Mouse (Mus musculus): ENCODE data around the gene Kank2. TPM values are rescaled to one million over a fixed set of nuclear protein-coding genes. Genes with fewer than 3 reads are reported as not detected.

Kank2 gene
- polyA plus RNA-seq, 1 experiment from 2014 or later, result 6.1 TPM

DNA sequence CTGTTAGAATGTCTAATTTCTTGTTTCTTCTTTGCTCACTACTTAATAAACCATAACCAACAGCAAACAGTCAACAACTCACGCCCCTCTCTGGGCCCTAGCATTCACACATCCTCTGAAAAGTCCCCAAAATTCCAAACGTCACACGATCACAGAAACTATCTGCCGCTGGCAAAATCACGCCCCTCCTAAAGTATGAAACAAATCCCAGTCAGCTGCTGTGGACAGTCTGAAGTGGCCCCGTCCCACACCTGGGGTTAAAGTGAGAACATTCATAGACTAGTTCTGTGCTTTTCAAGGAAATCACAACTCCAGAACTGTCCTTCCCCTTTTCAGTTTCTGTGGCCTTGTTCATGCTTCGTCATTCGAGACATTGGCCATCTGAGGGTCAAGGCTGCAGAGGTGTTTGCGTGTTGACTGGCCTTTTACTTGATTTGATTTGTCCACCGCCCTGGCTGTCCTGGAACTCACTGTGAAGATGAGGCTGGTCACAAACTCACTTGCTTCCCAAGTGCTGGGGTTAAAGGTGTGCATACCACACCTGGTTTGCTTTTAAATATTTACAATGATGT is 70.2 kb downstream of the Kank2 start:
- Histone ChIP-seq H3K4me3 (ENCODE audit: low read depth, low read length) (no peak overlapping the region), H3K4me2 (ENCODE audit: low read depth, low read length) (no peak overlapping the region), H3K9ac (replicated peaks; ENCODE audit: low read length) (no peak overlapping the region), H3K9me3 (replicated peaks; ENCODE audit: control insufficient read depth, low read length) (no peaks in the 10 kb centered on the region), H3K4me1 (ENCODE audit: control insufficient read depth, insufficient read depth, low read length) (peaks cover 3% of the 10 kb centered on the region; the same call in 1 of the 2 replicates), H3K27me3 (ENCODE audit: control insufficient read depth, insufficient read depth, low read length) (no peaks in the 10 kb centered on the region), H3K27ac (replicated peaks; ENCODE audit: low read depth, low read length) (no peak overlapping the region), H3K36me3 (replicated peaks; ENCODE audit: control insufficient read depth, insufficient read depth, low read depth, low read length) (peaks cover 9% of the 10 kb centered on the region)
- DNase-seq (ENCODE audit: low spot score) (no peak), ATAC-seq (replicated peaks; ENCODE audit: insufficient number of reproducible peaks, low FRiP score, low TSS enrichment, low read depth) (no peak)
- WGBS, result 89% methylated on average over 10 of the region's 10 CpGs

DNA sequence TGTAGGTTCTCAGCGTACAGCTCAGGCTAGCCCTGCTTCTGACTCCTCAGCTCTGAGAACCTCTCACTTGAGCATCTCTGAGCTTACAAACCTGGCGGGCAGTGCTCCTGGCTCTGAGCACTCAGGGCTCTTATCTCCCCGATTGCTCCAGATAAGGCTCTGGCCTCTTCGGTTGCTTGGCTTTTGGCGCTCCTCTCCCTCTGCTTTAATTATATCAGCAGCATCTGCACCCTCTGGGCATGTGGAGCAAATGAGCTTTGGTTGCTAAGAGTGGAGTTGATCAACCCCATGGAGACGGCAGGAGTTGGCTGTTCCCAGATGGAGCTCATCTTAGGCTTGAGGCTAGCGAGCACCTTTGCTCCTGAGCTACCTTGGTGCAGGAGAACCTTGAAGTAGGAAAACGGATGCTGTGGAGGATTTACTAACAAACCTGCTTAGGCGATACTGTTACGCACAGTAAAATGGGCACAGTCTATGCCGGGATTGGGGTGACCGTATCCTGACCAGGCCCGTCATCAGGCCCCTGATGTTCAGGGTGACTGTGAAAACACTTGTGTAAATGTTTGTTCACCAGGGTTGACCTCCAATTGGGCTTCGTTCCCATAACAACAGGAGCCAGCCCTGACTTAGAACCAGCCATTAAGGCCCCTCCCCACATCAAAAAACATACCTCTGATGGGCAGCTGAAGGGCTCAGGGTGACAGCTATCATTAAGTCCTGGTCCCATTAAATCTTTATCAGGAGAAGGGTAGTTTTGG is 72.1 kb downstream of the Kank2 start:
- whole genome bisulfite sequencing, result 76% methylated on average over 14 of the region's 14 CpGs
- Histone ChIP-seq H3K27me3 (ENCODE audit: control insufficient read depth, insufficient read depth, low read length) (no peaks in the 10 kb centered on the region), H3K27ac (replicated peaks; ENCODE audit: low read depth, low read length) (no peak overlapping the region), H3K9ac (replicated peaks; ENCODE audit: low read length) (no peak overlapping the region), H3K9me3 (replicated peaks; ENCODE audit: control insufficient read depth, low read length) (no peaks in the 10 kb centered on the region), H3K4me3 (ENCODE audit: low read depth, low read length) (no peak overlapping the region), H3K4me2 (ENCODE audit: low read depth, low read length) (0 out of 2 replicates have a peak overlapping the region, but pooled peaks have one; percentile 7), H3K4me1 (ENCODE audit: control insufficient read depth, insufficient read depth, low read length) (peaks cover 3% of the 10 kb centered on the region; the same call in 1 of the 2 replicates), H3K36me3 (replicated peaks; ENCODE audit: control insufficient read depth, insufficient read depth, low read depth, low read length) (no peaks in the 10 kb centered on the region; the same call in none of the 2 replicates)
- ATAC-seq (replicated peaks; ENCODE audit: insufficient number of reproducible peaks, low FRiP score, low TSS enrichment, low read depth), result no peak
- DNase-seq (ENCODE audit: low spot score), result no peak

DNA sequence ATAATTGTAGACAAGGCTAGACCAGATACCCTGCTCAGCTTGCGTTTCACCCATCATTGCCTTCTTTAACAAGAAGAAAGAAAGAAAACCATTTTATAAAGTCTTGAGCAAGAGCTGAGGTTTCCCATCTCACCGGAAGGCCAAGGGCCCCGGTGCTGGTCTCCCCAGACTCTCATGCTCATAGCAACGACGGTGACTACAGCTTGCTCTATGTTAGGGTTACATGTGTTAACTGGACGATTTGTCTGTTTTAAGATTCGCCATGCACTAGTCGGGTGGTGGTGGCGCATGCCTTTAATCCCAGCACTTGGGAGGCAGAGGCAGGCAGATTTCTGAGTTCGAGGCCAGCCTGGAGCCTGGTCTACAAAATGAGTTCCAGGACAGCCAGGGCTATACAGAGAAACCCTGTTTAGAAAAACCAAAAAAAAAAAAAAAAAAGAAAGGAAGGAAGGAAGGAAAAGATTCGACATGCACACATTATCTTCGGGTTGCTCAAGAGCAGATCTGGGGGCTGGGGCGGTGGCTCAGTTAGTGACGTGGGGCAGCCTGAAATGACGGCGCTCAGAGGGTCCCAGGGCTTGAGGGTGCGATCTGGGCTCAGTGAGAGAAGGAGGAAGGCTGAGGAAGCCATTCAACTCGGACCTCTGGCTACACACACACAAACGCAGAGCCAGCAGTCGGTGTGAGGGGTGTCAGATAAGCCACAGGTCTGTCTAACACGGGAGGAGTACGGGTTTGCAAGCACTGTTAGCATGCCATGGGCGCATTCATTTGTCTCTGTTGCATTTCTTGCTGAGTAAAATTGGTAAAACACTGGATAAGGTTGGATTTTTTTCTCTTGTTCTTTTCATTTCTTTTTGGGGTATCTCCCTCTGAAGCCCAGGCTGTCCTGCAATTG is 73.1 kb downstream of the Kank2 start:
- Histone ChIP-seq H3K4me1 (ENCODE audit: control insufficient read depth, insufficient read depth, low read length) (peaks cover 3% of the 10 kb centered on the region; the same call in 1 of the 2 replicates), H3K9ac (replicated peaks; ENCODE audit: low read length) (no peak overlapping the region; the same call in 1 of the 2 replicates), H3K4me2 (ENCODE audit: low read depth, low read length) (peak overlapping the region; percentile 59), H3K27me3 (ENCODE audit: control insufficient read depth, insufficient read depth, low read length) (no peaks in the 10 kb centered on the region), H3K27ac (replicated peaks; ENCODE audit: low read depth, low read length) (no peak overlapping the region), H3K36me3 (replicated peaks; ENCODE audit: control insufficient read depth, insufficient read depth, low read depth, low read length) (no peaks in the 10 kb centered on the region; the same call in none of the 2 replicates), H3K4me3 (ENCODE audit: low read depth, low read length) (peak overlapping the region; percentile 75), H3K9me3 (replicated peaks; ENCODE audit: control insufficient read depth, low read length) (no peaks in the 10 kb centered on the region)
- WGBS, result 88% methylated on average over 23 of the region's 23 CpGs
- ATAC-seq (replicated peaks; ENCODE audit: insufficient number of reproducible peaks, low FRiP score, low TSS enrichment, low read depth) (no peak), DNase-seq (ENCODE audit: low spot score) (no peak)

DNA sequence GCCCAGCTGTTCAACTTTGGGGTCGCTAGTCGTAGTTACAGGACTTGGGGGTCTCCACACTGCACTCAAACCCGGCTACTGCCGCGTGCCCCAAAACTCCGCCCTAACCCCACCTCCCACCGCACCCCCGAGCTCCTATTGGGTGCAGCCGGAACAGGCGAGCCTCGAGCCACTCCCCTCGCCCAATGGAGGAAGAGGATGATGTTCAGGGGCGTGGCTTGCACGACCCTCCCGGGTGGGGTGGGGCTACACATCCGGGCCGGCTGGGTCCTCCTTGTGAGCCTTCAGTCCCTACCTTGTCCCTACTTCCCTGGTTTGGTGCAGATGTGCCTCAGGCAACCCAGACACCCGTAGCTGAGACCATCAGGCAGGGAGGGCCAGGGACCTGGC is 74.4 kb downstream of the Kank2 start:
- ATAC-seq (replicated peaks; ENCODE audit: insufficient number of reproducible peaks, low FRiP score, low TSS enrichment, low read depth) (peak; percentile 94), DNase-seq (ENCODE audit: low spot score) (peak; percentile 98)
- WGBS, result 1% methylated on average over 18 of the region's 18 CpGs
- Histone ChIP-seq H3K27me3 (ENCODE audit: control insufficient read depth, insufficient read depth, low read length) (no peaks in the 10 kb centered on the region), H3K9me3 (replicated peaks; ENCODE audit: control insufficient read depth, low read length) (no peaks in the 10 kb centered on the region), H3K4me2 (ENCODE audit: low read depth, low read length) (peak overlapping the region; percentile 59), H3K9ac (replicated peaks; ENCODE audit: low read length) (peak overlapping the region; percentile 79), H3K4me3 (ENCODE audit: low read depth, low read length) (peak overlapping the region; percentile 75), H3K27ac (replicated peaks; ENCODE audit: low read depth, low read length) (peak overlapping the region; percentile 93), H3K4me1 (ENCODE audit: control insufficient read depth, insufficient read depth, low read length) (peaks cover 3% of the 10 kb centered on the region; the same call in 1 of the 2 replicates), H3K36me3 (replicated peaks; ENCODE audit: control insufficient read depth, insufficient read depth, low read depth, low read length) (no peaks in the 10 kb centered on the region; the same call in none of the 2 replicates)

DNA sequence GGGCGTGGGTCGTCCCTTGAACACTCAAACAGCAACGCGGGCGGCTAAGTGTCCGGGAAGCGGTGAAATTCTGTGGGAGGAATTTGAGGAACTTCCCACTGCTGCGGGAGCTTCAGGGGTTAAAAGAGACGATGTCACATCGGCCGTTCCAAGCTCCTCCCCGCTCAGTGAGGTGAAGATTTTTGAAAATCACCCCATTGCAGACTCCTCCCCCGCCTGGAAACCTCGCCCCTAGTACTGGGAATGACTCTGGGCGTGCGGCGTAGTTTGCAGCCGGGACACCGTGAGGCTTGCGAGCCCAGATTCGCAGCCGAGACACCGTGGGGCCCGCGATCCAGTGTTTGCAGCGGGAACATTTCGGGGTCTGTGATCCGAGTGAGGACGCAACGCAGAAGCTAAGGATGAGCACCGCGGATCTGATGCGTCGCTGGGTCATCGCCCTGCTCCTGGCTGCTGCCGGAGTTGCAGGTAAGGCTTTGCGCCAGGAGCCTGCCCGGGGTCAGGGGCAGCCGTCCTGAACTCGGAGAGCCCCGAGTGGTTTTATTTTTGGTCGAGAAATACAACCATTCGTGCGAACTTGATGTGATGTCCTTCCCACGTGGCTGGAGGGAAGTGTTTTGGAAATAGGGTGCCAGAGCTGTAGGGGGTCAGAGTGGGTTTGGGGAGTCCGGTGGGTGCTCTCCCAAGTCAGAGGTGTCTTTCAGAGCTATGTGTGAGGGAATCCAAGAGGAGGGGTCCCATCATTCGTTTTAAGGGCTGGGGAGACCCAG is 75.0 kb downstream of the Kank2 start, which contains the start of gene Ldlr:
Gene Ldlr (plus strand): TSS at position 107 of the 770 bp plus-strand sequence.
- H3K4me2 ChIP-seq (ENCODE audit: low read depth, low read length), result peak within 1 kb of the TSS; percentile 59
- H3K36me3 ChIP-seq (replicated peaks; ENCODE audit: control insufficient read depth, insufficient read depth, low read depth, low read length), result no peaks in the 10 kb centered on the region; the same call in none of the 2 replicates
- H3K4me1 ChIP-seq (ENCODE audit: control insufficient read depth, insufficient read depth, low read length), result peaks cover 3% of the 10 kb centered on the region; the same call in 1 of the 2 replicates
- peak within 1 kb of the TSS; percentile 79 for H3K9ac ChIP-seq (replicated peaks; ENCODE audit: low read length)
- ATAC-seq (replicated peaks; ENCODE audit: insufficient number of reproducible peaks, low FRiP score, low TSS enrichment, low read depth), result peak; percentile 80
- under 1% methylated on average over 47 of the region's 47 CpGs for WGBS
- H3K9me3 ChIP-seq (replicated peaks; ENCODE audit: control insufficient read depth, low read length), result no peaks in the 10 kb centered on the region
- H3K27ac ChIP-seq (replicated peaks; ENCODE audit: low read depth, low read length), result peak within 1 kb of the TSS; percentile 93
- DNase-seq (ENCODE audit: low spot score), result peak; percentile 95
- no peaks in the 10 kb centered on the region for H3K27me3 ChIP-seq (ENCODE audit: control insufficient read depth, insufficient read depth, low read length)
- peak within 1 kb of the TSS; percentile 75 for H3K4me3 ChIP-seq (ENCODE audit: low read depth, low read length)

DNA sequence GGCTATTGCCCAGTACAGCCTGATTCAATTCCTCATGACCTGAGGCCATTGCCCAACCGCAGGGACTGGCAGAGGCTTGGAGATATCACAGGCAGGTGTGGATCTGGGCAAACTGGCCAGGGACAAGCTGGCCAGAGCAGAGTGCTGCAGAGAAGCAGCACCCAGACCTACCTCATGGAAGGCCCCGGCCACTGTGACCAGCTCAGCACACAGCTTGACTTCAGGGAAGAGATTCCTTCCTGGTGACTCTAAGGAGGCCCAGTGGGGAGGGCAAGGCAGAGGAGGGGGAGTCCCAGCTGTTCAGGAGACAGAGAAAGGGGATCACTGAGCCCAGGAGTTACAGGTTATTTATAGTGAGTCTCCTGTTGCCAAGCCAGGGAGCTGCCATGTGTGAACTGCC is 77.5 kb downstream of the Kank2 start:
- DNase-seq (ENCODE audit: low spot score) (no peak), ATAC-seq (replicated peaks; ENCODE audit: insufficient number of reproducible peaks, low FRiP score, low TSS enrichment, low read depth) (no peak)
- no peak overlapping the region for H3K4me3 ChIP-seq (ENCODE audit: low read depth, low read length)
- no peak overlapping the region for H3K4me2 ChIP-seq (ENCODE audit: low read depth, low read length)
- 80% methylated on average over 2 of the region's 2 CpGs for WGBS
- H3K27me3 ChIP-seq (ENCODE audit: control insufficient read depth, insufficient read depth, low read length), result no peaks in the 10 kb centered on the region
- H3K36me3 ChIP-seq (replicated peaks; ENCODE audit: control insufficient read depth, insufficient read depth, low read depth, low read length), result no peaks in the 10 kb centered on the region
- no peak overlapping the region for H3K9ac ChIP-seq (replicated peaks; ENCODE audit: low read length)
- no peaks in the 10 kb centered on the region for H3K9me3 ChIP-seq (replicated peaks; ENCODE audit: control insufficient read depth, low read length)
- peaks cover 3% of the 10 kb centered on the region; the same call in 1 of the 2 replicates for H3K4me1 ChIP-seq (ENCODE audit: control insufficient read depth, insufficient read depth, low read length)
- H3K27ac ChIP-seq (replicated peaks; ENCODE audit: low read depth, low read length), result no peak overlapping the region

DNA sequence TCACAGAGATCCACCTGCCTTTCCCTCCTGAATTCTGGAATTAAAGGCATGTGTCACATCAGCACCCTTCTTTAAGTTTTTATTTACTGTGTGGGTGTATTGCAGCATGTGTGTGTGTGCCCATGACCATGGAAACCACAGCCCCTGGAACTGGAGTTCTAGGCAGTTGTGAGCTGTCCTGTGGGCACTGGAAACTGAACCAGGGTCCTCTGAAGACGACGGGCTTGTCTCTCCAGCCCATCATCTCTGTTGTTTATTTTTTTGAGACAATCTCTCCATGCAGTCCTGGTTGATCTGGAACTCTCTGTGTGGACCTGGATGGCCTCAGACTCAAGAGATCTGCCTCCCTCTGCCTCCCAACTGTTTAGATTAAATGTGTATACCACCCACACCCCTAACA is 81.5 kb downstream of the Kank2 start:
- 91% methylated on average over 2 of the region's 2 CpGs for WGBS
- H3K4me2 ChIP-seq (ENCODE audit: low read depth, low read length), result no peak overlapping the region
- H3K4me3 ChIP-seq (ENCODE audit: low read depth, low read length), result no peak overlapping the region
- ATAC-seq (replicated peaks; ENCODE audit: insufficient number of reproducible peaks, low FRiP score, low TSS enrichment, low read depth) (no peak), DNase-seq (ENCODE audit: low spot score) (no peak)
- no peaks in the 10 kb centered on the region for H3K9me3 ChIP-seq (replicated peaks; ENCODE audit: control insufficient read depth, low read length)
- no peak overlapping the region for H3K27ac ChIP-seq (replicated peaks; ENCODE audit: low read depth, low read length)
- H3K4me1 ChIP-seq (ENCODE audit: control insufficient read depth, insufficient read depth, low read length), result no peaks in the 10 kb centered on the region
- H3K9ac ChIP-seq (replicated peaks; ENCODE audit: low read length), result no peak overlapping the region
- H3K36me3 ChIP-seq (replicated peaks; ENCODE audit: control insufficient read depth, insufficient read depth, low read depth, low read length), result no peaks in the 10 kb centered on the region
- no peaks in the 10 kb centered on the region for H3K27me3 ChIP-seq (ENCODE audit: control insufficient read depth, insufficient read depth, low read length)

Measured in embryonic facial prominence, embryonic 11.5 days (tissue).